In the genomic region with DNA sequence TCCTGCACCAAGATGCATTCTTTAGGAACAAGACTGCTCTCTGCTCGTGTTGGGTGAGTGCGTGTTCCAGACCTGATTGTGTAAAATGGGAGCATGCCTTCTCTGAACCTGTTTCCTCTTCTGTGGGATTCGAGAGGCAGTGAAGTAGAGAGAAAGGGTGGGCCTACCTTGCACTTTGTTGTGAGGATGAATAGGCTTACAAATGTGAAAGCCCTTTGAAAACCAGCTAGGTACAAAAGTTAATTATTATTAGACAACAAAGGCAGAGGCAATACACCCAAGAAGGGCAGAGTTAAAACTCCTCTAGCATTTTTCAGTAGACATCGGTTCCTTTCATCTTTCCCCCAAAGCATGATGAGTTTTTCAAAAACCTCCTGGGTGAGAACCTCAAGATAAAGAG, we compare ENCODE assay signal across 28 mouse cellular contexts. TPM values are rescaled to one million over a fixed set of nuclear protein-coding genes. Genes with fewer than 3 reads are reported as not detected.
A peak's percentile ranks its signal among the peaks of the same experiment; 100 is the strongest.
DNase-seq lines count a peak whose midpoint lies in the region; ATAC-seq and TF ChIP-seq lines count a peak whose summit lies in the region.
"Had no signal": no experiment of that assay in that cellular context is flagged by ENCODE, and none has a peak within 500 bp of the region (broad histone marks: within the 10 kb centered on the region; RNA-seq: fewer than 3 reads in every experiment).

No protein-coding gene starts in this region.

- H3K27ac ChIP-seq in liver, adult 2 months (replicated peaks; ENCODE audit: insufficient read depth, low read depth, low read length) = peak overlapping the region; percentile 65
- H3K27ac ChIP-seq in liver, postnatal 0 days (ENCODE audit: low read depth) = no peak overlapping the region
- no peak overlapping the region for H3K27ac ChIP-seq in midbrain, embryonic 11.5 days (ENCODE audit: low read depth, low read length)
- H3K27ac ChIP-seq: embryonic facial prominence, embryonic 15.5 days; gastrocnemius, adult 2 months; hindbrain, embryonic 12.5 days; midbrain, embryonic 13.5 days; neural tube, embryonic 12.5 days had no signal

- H3K4me2 ChIP-seq in liver, postnatal 0 days (ENCODE audit: low read depth, low read length) = no peak overlapping the region
- H3K4me2 ChIP-seq in midbrain, embryonic 11.5 days = no peak overlapping the region
- H3K4me2 ChIP-seq: embryonic facial prominence, embryonic 15.5 days; hindbrain, embryonic 12.5 days; liver, embryonic 11.5 days; midbrain, embryonic 13.5 days; neural tube, embryonic 12.5 days had no signal

- peak; percentile 80 for DNase-seq in liver, adult 2 months (ENCODE audit: extremely low read depth, low read depth, low spot score)
- DNase-seq in liver, postnatal 0 days = no peak
- peak; percentile 76 for DNase-seq in kidney, adult 9 months
- peak; percentile 62 for DNase-seq in kidney, postnatal 14 days
- DNase-seq in thymus, postnatal 4 days = no peak
- DNase-seq in frontal cortex, postnatal 25 days (ENCODE audit: low spot score in 2 of 2) = no peak
- no peak for DNase-seq in midbrain, embryonic 11.5 days (ENCODE audit: low spot score, missing footprints)
- DNase-seq: adrenal gland, postnatal 14 days; forebrain, postnatal 0 days; gastrocnemius, adult 2 months; lung, adult 18-20 months; lung, postnatal 10 days; right cerebral cortex, postnatal 25 days; thymus, adult 2 months had no signal

- no peaks in the 10 kb centered on the region for H3K79me2 ChIP-seq in liver, adult 2 months (ENCODE audit: control insufficient read depth, insufficient read depth, low read length)

- no peak overlapping the region for H3K9ac ChIP-seq in liver, adult 2 months (ENCODE audit: low read depth, low read length)
- H3K9ac ChIP-seq in liver, postnatal 0 days (replicated peaks) = no peak overlapping the region
- H3K9ac ChIP-seq in midbrain, embryonic 11.5 days (ENCODE audit: low read length) = no peak overlapping the region
- H3K9ac ChIP-seq: embryonic facial prominence, embryonic 15.5 days; forebrain, postnatal 0 days; hindbrain, embryonic 12.5 days; midbrain, embryonic 13.5 days; neural tube, embryonic 12.5 days had no signal

- H3K9me3 ChIP-seq in liver, postnatal 0 days (ENCODE audit: low read length) = no peaks in the 10 kb centered on the region
- no peaks in the 10 kb centered on the region for H3K9me3 ChIP-seq in midbrain, embryonic 11.5 days (ENCODE audit: control insufficient read depth, low read length)
- H3K9me3 ChIP-seq: embryonic facial prominence, embryonic 15.5 days; hindbrain, embryonic 12.5 days; midbrain, embryonic 13.5 days; neural tube, embryonic 12.5 days had no signal

- TF ChIP-seq CTCF in liver, adult 2 months (IDR thresholded peaks at IDR 0.05; ENCODE audit: low read depth, low read length) = no peak
- TF ChIP-seq CTCF in liver, postnatal 0 days (IDR thresholded peaks at IDR 0.05; ENCODE audit: low read depth) = no peak

- no peak for TF ChIP-seq EP300 in liver, postnatal 0 days (IDR thresholded peaks at IDR 0.05; ENCODE audit: low read depth)

- ATAC-seq in liver, postnatal 0 days = no peak
- no peak for ATAC-seq in megakaryocyte, adult 5-6 weeks (ENCODE audit: poor library complexity, severe bottlenecking)
- no peak for ATAC-seq in midbrain, embryonic 11.5 days (ENCODE audit: low FRiP score)
- ATAC-seq: forebrain, postnatal 0 days; midbrain, embryonic 13.5 days had no signal

- no peak for TF ChIP-seq POLR2A in liver, adult 2 months (IDR thresholded peaks at IDR 0.05; ENCODE audit: extremely low read depth, insufficient read depth, low read length)

- H3K4me1 ChIP-seq in liver, adult 2 months (ENCODE audit: control insufficient read depth, insufficient read depth, low read length) = peaks cover 13% of the 10 kb centered on the region; the same call in 1 of the 2 replicates
- H3K4me1 ChIP-seq in liver, postnatal 0 days (ENCODE audit: insufficient read depth) = peaks cover 11% of the 10 kb centered on the region; the same call in 1 of the 2 replicates
- peaks cover 11% of the 10 kb centered on the region for H3K4me1 ChIP-seq in midbrain, embryonic 11.5 days (ENCODE audit: control insufficient read depth, insufficient read depth, low read length)

- WGBS in liver, adult 2 months = 47% methylated on average over 4 of the region's 4 CpGs
- WGBS in liver, postnatal 0 days (ENCODE audit: insufficient replicate concordance) = 57% methylated on average over 4 of the region's 4 CpGs
- 59% methylated on average over 4 of the region's 4 CpGs for WGBS in midbrain, embryonic 11.5 days

- H3K4me3 ChIP-seq in liver, adult 2 months (ENCODE audit: insufficient read depth, low read depth, low read length) = no peak overlapping the region
- H3K4me3 ChIP-seq in liver, postnatal 0 days (ENCODE audit: low read depth, low read length) = no peak overlapping the region
- no peak overlapping the region for H3K4me3 ChIP-seq in midbrain, embryonic 11.5 days (ENCODE audit: low read depth, low read length)
- H3K4me3 ChIP-seq: embryonic facial prominence, embryonic 15.5 days; gastrocnemius, adult 2 months; hindbrain, embryonic 12.5 days; midbrain, embryonic 13.5 days; neural tube, embryonic 12.5 days had no signal

- H3K27me3 ChIP-seq in liver, adult 2 months (ENCODE audit: control insufficient read depth, insufficient read depth, low read length) = peaks cover 3% of the 10 kb centered on the region; the same call in 1 of the 2 replicates
- peaks cover 30% of the 10 kb centered on the region for H3K27me3 ChIP-seq in liver, postnatal 0 days (ENCODE audit: insufficient read depth, low read length)
- H3K27me3 ChIP-seq in midbrain, embryonic 11.5 days (ENCODE audit: control insufficient read depth, insufficient read depth, low read length) = peaks cover 31% of the 10 kb centered on the region

- H3K36me3 ChIP-seq in liver, adult 2 months (ENCODE audit: control insufficient read depth, insufficient read depth, low read length) = no peaks in the 10 kb centered on the region
- H3K36me3 ChIP-seq in liver, postnatal 0 days (replicated peaks; ENCODE audit: insufficient read depth, low read length) = no peaks in the 10 kb centered on the region
- no peaks in the 10 kb centered on the region for H3K36me3 ChIP-seq in midbrain, embryonic 11.5 days (ENCODE audit: control insufficient read depth, insufficient read depth, low read length)
- H3K36me3 ChIP-seq: embryonic facial prominence, embryonic 15.5 days; hindbrain, embryonic 12.5 days; midbrain, embryonic 13.5 days; neural tube, embryonic 12.5 days had no signal

RNA-seq across cellular contexts. Expression of gene Pax8, which starts 3.2 kb away (rescaled TPM):
- 0.09 TPM in 1 of 2 replicates, not detected in the other for total RNA-seq in liver, adult 2 months (2014; rRNA removed)
- not detected in 2 replicates for polyA plus RNA-seq in liver, adult 2 months (2012; rRNA removed)
- polyA plus RNA-seq in liver, postnatal 0 days (2015; fragmentation: Nextera tagmentation; extraction: Ambion mirVana) = 0.25 TPM in 1 of 2 replicates, not detected in the other
- 0.52 and 2.4 TPM in 2 replicates for total RNA-seq in megakaryocyte, adult 5-6 weeks (2015)
- total RNA-seq in megakaryocyte, adult 5-6 weeks (2017) = 0.24 and 0.48 TPM in 2 replicates
- 3.1 and 3.4 TPM in 2 replicates for polyA plus RNA-seq in midbrain, embryonic 11.5 days (2014; fragmentation: Nextera tagmentation; extraction: Ambion mirVana)
- total RNA-seq: adrenal gland, postnatal 14 days; common myeloid progenitor, adult 5-6 weeks; forebrain, postnatal 0 days; gastrocnemius, adult 2 months; gastrocnemius, postnatal 4 days; heart, adult 8-10 months; heart, postnatal 25 days; layer of hippocampus, postnatal 14 days had no signal
- polyA plus RNA-seq: heart, embryonic 14.5 days; limb, embryonic 11.5 days; spleen, adult 2 months had no signal

Comparison
In these comparisons a context has a peak if more than half of its experiments do, and no peak if none do; other contexts are left out.
1. DNase-seq: peak in liver, adult 2 months (single experiment), kidney, adult 9 months (single experiment) and kidney, postnatal 14 days (single experiment); none in liver, postnatal 0 days (single experiment), thymus, postnatal 4 days (single experiment), frontal cortex, postnatal 25 days (0 of 2) and midbrain, embryonic 11.5 days (single experiment).